Mouse (Mus musculus) ES-Bruce4 (cell line): Measurements from ENCODE around the gene Tent4a. TPM values are rescaled to one million over a fixed set of nuclear protein-coding genes. Genes with fewer than 3 reads are reported as not detected.

Experiments
- H3K27ac ChIP-seq: 2 replicates; pipeline ENCODE4 v1.5.1; 2012; ENCODE audit warnings: low read length, inconsistent platforms; ENCODE audit not compliant: insufficient read depth
- H3K27me3 ChIP-seq: 2 replicates; pipeline ENCODE4 v1.6.1; 2012; ENCODE audit warnings: mild to moderate bottlenecking, low read length, inconsistent platforms; ENCODE audit not compliant: control insufficient read depth, poor library complexity, insufficient read depth, severe bottlenecking
- H3K36me3 ChIP-seq: 2 replicates; pipeline ENCODE4 v1.6.1; 2012; ENCODE audit warnings: inconsistent platforms, mild to moderate bottlenecking, low read length, moderate library complexity; ENCODE audit not compliant: control insufficient read depth, poor library complexity, insufficient read depth, severe bottlenecking
- H3K4me1 ChIP-seq: one replicate; pipeline ENCODE4 v1.8.1; 2011; ENCODE audit warnings: low read length; ENCODE audit not compliant: control insufficient read depth, insufficient read depth
- H3K4me3 ChIP-seq: 2 replicates; pipeline ENCODE4 v1.5.1; 2011; ENCODE audit warnings: low read depth, mild to moderate bottlenecking, low read length
- H3K9ac ChIP-seq: 2 replicates; pipeline ENCODE4 v1.6.1; 2012; ENCODE audit warnings: low read depth, mild to moderate bottlenecking, inconsistent platforms; ENCODE audit not compliant: poor library complexity, severe bottlenecking
- H3K9me3 ChIP-seq: replicated peaks from 2 replicates; pipeline ENCODE4 v1.6.1; 2012; ENCODE audit warnings: mild to moderate bottlenecking, low read length, inconsistent platforms; ENCODE audit not compliant: control insufficient read depth, poor library complexity, insufficient read depth, severe bottlenecking
- CTCF ChIP-seq: IDR thresholded peaks from one replicate; pipeline ENCODE4 v1.8.1; 2011; ENCODE audit warnings: low read depth, low read length
- EP300 ChIP-seq: IDR thresholded peaks from 2 replicates; pipeline ENCODE4 v1.6.1; 2011; ENCODE audit warnings: low read depth, low read length; ENCODE audit not compliant: insufficient read depth
- POLR2A ChIP-seq: IDR thresholded peaks from one replicate; pipeline ENCODE4 v1.8.1; 2011; ENCODE audit warnings: low read length; ENCODE audit not compliant: insufficient read depth
- polyA plus RNA-seq: library from polyadenylated mRNA; stranded (reverse); fragments of >200 nt; gene quantifications from 2 replicates; pipeline ENCODE4 v1.2.4, GENCODE M21; 2011; ENCODE audit warnings: low read depth; ENCODE audit not compliant: missing spikeins, insufficient read depth, insufficient read length

Gene Tent4a
- polyA plus RNA-seq, 1 experiment: 34.8 TPM

DNA sequence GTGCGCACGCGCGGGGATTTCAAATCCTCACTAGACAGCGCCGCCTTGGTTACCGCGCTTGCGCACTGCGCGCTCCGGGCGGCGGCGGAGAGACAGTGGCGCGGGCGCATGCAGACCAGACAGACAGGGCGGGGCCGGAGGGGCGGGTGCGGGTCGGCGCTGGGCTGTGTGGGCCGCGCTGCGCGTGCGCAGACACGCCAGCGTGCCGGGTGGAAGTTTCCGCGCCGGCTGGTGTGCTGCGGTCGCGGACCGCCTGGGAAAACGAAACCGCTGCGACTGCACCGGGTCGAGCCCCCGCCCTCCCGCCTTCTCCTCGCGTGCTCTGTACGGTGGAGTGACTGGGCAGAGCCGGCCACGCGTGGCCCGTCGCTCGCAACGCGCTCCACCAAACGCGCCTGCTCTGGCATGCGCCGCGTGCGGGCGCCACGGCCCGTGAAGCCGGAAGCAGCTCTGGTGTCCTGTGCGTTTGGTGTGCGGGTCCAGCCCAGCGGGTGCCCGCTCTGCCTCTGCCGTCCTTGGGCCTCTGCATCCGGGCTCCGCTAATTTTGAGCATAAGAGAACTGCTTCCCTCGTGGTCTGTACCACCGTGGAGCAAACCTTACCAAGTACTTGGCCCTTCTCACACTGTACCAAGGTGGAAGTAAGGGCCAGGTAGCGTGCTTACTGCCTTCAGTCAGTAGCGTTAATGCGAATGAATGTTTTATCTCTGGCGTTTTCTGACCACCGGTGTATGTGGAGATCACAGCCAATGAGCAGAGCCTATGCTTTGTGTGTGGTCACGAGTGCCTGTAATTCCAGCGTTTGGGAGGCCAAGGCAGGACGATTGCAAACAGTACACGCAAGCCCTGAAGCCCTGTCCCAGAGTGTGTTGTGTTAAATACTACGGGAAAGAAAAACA lies 486 bp upstream of the Tent4a start:
- H3K27ac ChIP-seq: peak overlapping the region; percentile 72
- H3K27me3 ChIP-seq: no peaks in the 10 kb centered on the region
- no peaks in the 10 kb centered on the region for H3K36me3 ChIP-seq
- peak overlapping the region; percentile 98 for H3K9ac ChIP-seq
- peak overlapping the region; percentile 74 for H3K4me3 ChIP-seq
- no peaks in the 10 kb centered on the region for H3K9me3 ChIP-seq
- no peak for TF ChIP-seq CTCF
- TF ChIP-seq EP300: no peak
- peak; percentile 60 for TF ChIP-seq POLR2A
- peaks cover 8% of the 10 kb centered on the region for H3K4me1 ChIP-seq

DNA sequence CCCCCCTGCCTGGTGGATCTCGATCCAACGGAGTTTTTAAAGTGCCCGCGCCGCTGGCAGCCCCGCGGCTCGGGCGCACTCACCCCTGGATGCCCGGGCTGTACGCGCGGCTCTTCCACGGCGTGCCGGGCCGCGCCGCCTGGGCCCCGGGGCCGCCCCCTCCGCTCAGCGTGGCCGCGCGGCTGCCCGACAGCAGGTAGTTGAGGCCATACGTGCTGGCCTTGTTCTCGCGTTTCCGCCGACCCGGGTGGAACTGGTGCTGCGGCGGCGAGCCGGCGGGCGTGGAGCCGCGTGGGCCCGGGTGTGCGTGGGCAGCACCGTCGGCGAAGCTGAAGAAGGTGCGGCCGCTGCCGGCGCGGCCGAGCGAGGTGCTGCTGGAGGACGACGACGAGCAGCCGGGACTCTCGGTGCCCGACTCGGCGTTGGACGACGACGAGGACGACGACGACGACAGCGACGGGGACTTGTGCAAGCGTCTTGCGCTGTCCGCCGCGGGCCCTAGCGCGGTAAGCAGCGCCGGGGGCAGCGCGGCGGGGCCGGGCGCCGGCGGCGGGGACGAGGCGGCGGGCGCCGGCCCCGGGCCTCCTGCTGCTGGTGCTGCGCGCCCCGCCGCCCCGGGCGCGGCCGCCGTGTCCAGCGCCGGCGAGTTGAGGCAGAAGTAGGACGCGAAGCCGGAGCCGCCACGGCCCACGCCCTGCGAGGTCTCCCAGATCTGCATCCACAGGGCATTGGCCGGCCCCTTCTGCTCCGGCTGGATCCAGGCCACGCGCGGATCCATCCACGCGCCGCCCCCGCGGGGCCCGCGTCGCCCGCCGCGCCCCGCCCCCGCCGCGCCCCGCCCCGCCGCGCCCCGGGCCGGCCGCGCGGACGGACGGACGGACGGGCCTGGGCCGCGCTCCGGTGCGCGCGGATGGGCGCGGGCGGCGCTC lies 748 bp downstream of the Tent4a start, which contains the start of gene Nsun2:
TSS of gene Nsun2 (plus strand) at position 342 of the 929 bp plus-strand sequence.
- H3K4me3 ChIP-seq: peak within 1 kb of the TSS; percentile 90
- no peaks in the 10 kb centered on the region; the same call in 1 of the 2 replicates for H3K36me3 ChIP-seq
- H3K9ac ChIP-seq: peak within 1 kb of the TSS; percentile 98
- no peaks in the 10 kb centered on the region for H3K27me3 ChIP-seq
- H3K4me1 ChIP-seq: peaks cover 8% of the 10 kb centered on the region
- H3K27ac ChIP-seq: no peak within 1 kb of the TSS
- no peaks in the 10 kb centered on the region for H3K9me3 ChIP-seq
- TF ChIP-seq POLR2A (no peak), EP300 (no peak), CTCF (no peak)

DNA sequence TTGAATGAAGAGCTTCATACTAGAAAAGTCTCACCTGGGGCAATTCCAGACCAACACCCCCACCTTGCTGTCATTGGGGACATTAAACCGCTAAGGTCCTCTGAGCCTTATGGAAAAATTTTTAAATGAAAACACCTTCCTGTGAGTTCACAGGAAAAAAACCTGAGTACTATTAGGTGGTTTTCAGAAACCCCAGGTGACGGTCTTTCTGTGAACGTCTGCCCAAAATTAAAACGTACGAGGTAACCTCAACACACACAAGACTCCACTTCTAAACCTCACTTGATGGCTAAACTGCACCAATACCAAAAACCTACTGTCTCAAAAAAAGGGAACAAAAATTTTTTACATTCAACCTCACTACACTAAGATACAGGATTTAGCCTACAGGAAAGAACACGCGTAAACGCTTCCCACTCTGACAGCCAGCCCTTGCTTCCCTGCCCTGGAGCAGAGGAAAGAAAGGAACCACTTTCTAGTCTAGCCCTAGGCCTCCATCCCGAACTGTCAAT lies 1.5 kb downstream of the Tent4a start:
- no peaks in the 10 kb centered on the region; the same call in 1 of the 2 replicates for H3K36me3 ChIP-seq
- no peaks in the 10 kb centered on the region for H3K27me3 ChIP-seq
- H3K27ac ChIP-seq: no peak overlapping the region
- H3K9ac ChIP-seq: peak overlapping the region; percentile 98
- H3K9me3 ChIP-seq: no peaks in the 10 kb centered on the region
- H3K4me1 ChIP-seq: peaks cover 6% of the 10 kb centered on the region
- TF ChIP-seq POLR2A: no peak
- no peak for TF ChIP-seq EP300
- TF ChIP-seq CTCF: no peak
- peak overlapping the region; percentile 90 for H3K4me3 ChIP-seq

DNA sequence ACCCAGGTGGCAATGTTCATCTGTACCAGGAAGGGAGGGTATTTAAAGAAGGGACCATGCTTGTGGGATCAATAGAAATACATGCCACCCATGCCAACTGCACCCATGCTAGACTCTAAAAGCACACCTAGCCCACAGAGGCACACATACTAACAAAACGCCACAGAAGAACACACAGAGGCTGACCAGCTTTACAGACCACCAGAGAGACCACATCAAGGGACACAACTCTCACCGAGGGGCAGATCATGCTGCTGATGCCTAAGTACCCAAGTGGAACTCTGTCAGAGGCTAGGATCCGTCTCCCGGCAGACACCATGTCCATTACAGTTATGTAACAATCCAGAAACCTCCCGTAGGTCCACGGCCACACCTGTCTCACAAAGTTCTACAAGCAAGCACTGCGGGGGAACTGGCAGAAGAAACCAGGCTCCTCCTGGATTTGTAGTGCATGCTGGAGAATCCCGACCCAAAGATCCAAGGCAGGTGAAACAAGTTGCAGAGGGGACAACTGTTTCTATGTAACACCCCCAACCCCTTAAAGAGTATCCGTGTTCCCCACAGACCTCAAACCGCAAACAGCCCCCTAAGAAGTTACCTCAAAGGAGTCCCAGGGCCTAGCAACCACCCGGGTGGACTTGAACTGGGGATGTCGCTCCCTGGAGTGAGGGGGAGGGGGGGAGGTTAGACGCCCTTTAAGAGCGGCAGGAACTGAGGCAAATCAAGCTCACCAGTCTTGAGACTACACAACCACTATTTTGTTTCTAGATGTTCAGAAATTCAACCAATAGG lies 2.1 kb downstream of the Tent4a start:
- TF ChIP-seq CTCF (no peak), POLR2A (no peak), EP300 (no peak)
- H3K27me3 ChIP-seq: no peaks in the 10 kb centered on the region
- peaks cover 6% of the 10 kb centered on the region for H3K4me1 ChIP-seq
- H3K4me3 ChIP-seq: peak overlapping the region; percentile 8
- no peak overlapping the region for H3K27ac ChIP-seq
- no peaks in the 10 kb centered on the region for H3K9me3 ChIP-seq
- H3K36me3 ChIP-seq: no peaks in the 10 kb centered on the region; the same call in 1 of the 2 replicates
- H3K9ac ChIP-seq: peak overlapping the region; percentile 98; the same call in 1 of the 2 replicates

DNA sequence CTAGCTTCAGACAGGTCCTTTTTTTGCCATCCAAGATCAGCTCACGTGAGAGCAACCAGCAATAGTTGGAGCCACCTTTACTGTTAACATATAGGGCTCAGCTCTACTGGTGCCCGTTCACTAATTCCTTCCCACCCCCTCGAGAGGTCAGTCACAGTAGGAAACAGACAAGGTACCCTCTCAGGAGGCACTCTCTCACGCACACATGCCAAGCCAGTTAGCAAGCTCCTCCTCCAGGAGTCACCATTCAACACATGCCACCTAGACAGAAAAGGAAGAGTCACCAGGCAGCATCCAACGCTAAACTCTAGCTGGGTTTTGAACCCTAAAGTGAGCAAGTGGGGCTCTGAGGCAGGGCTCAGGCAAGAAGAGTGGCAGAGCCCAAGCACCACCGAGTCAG lies 3.0 kb downstream of the Tent4a start:
- Histone ChIP-seq H3K27ac (no peak overlapping the region), H3K27me3 (no peaks in the 10 kb centered on the region), H3K4me1 (peaks cover 6% of the 10 kb centered on the region), H3K9ac (no peak overlapping the region), H3K9me3 (no peaks in the 10 kb centered on the region), H3K4me3 (no peak overlapping the region), H3K36me3 (no peaks in the 10 kb centered on the region; the same call in 1 of the 2 replicates)
- TF ChIP-seq EP300: no peak
- no peak for TF ChIP-seq CTCF
